Mouse (Mus musculus) forebrain, embryonic 12.5 days (tissue): ENCODE measurements at regions not wholly inside any gene's neighbourhood (a gene's known extent, or its start where the extent isn't known, plus 50 kb on each side); places are given as distances from the start of the nearest gene placed in this dataset.
A peak's percentile ranks its signal among the peaks of the same experiment; 100 is the strongest.

Experiments
- ATAC-seq: fragments of 200-750 bp; cut with Nextera tagmentation; 2 replicates; pipeline ENCODE4 v1.8.0; 2017; ENCODE audit warnings: moderate TSS enrichment; ENCODE audit not compliant: low FRiP score
- H3K27ac ChIP-seq: fragments of 300-500 bp; sonication (generic); 2 replicates; pipeline ENCODE4 v1.5.1; 2016; ENCODE audit warnings: mild to moderate bottlenecking
- H3K27me3 ChIP-seq: fragments of 300-500 bp; sonication (generic); 2 replicates; pipeline ENCODE4 v1.6.1; 2016; ENCODE audit warnings: mild to moderate bottlenecking
- H3K36me3 ChIP-seq: fragments of 300-500 bp; sonication (generic); replicated peaks from 2 replicates; pipeline ENCODE4 v1.6.1; 2016; ENCODE audit warnings: mild to moderate bottlenecking
- H3K4me1 ChIP-seq: fragments of 300-500 bp; sonication (generic); 2 replicates; pipeline ENCODE4 v1.6.1; 2016
- H3K4me2 ChIP-seq: fragments of 300-500 bp; sonication (generic); 2 replicates; pipeline ENCODE4 v1.6.1; 2016; ENCODE audit warnings: mild to moderate bottlenecking, moderate library complexity
- H3K4me3 ChIP-seq: fragments of 300-500 bp; sonication (generic); replicated peaks from 2 replicates; pipeline ENCODE4 v1.5.1; 2016; ENCODE audit warnings: mild to moderate bottlenecking
- H3K9ac ChIP-seq: fragments of 300-500 bp; sonication (generic); 2 replicates; pipeline ENCODE4 v1.6.1; 2016; ENCODE audit warnings: mild to moderate bottlenecking
- H3K9me3 ChIP-seq: fragments of 300-500 bp; sonication (generic); 2 replicates; pipeline ENCODE4 v1.6.1; 2016
- WGBS: fragments of 180-500 bp; shearing (Covaris S2); methylation state at CpG from one replicate; pipeline ENCODE4 v1.1.7; 2016; 5-methylcytosine and 5-hydroxymethylcytosine counted together

DNA sequence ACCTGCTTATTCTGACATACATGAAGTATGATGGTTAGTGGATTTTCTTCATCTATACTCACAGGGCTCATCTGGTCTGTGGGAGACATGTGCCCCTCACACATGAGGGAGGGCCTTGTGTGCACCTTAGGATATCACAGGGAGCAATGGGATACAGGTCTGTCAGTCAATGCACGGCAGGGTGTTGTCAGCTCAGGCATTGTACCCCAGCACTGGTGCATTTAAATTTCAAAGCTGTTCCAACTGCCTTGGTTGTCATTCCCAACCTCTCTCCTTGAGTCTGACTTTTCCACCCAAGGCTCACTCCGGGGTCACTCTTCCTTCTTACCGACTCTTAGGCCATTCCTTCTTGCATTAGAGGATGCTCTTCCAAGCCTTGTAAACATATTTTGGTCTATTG lies 181.6 kb upstream of the Arglu1 start:
- no peak overlapping the region for H3K4me2 ChIP-seq
- no peak for ATAC-seq
- no peak overlapping the region for H3K9ac ChIP-seq
- no peak overlapping the region for H3K4me3 ChIP-seq
- no peak overlapping the region for H3K27ac ChIP-seq
- no peaks in the 10 kb centered on the region for H3K36me3 ChIP-seq
- H3K4me1 ChIP-seq, result peaks cover 23% of the 10 kb centered on the region
- WGBS, result 31% methylated on average over 3 of the region's 3 CpGs
- H3K9me3 ChIP-seq, result no peaks in the 10 kb centered on the region
- peaks cover 74% of the 10 kb centered on the region for H3K27me3 ChIP-seq

DNA sequence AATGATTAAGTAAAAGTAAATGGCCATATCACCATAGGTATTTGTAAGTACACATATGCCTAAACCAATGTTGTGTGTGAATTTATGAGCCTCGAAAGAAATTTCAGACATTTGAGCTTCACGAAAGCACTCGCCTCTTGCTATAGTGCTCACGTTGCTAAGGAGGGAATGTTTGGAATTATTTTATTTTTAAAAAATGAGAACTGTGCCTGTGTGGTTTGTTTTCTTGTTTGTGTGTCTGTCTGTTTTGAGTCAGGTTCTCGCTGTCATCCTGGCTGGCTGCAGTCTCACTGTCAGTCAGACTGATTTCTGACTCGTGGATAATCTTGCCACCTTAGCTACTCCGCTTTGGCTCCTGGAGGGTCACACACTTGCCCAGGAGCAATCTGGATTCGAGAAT lies 180.7 kb upstream of the Arglu1 start:
- 41% methylated on average over 8 of the region's 8 CpGs for WGBS
- H3K4me3 ChIP-seq, result no peak overlapping the region
- H3K27me3 ChIP-seq, result peaks cover 75% of the 10 kb centered on the region
- 0 out of 2 replicates have a peak, but pooled peaks have one; percentile 31 for ATAC-seq
- no peaks in the 10 kb centered on the region for H3K36me3 ChIP-seq
- H3K4me2 ChIP-seq, result no peak overlapping the region
- H3K9me3 ChIP-seq, result no peaks in the 10 kb centered on the region
- H3K4me1 ChIP-seq, result peaks cover 17% of the 10 kb centered on the region
- H3K27ac ChIP-seq, result no peak overlapping the region
- H3K9ac ChIP-seq, result no peak overlapping the region

DNA sequence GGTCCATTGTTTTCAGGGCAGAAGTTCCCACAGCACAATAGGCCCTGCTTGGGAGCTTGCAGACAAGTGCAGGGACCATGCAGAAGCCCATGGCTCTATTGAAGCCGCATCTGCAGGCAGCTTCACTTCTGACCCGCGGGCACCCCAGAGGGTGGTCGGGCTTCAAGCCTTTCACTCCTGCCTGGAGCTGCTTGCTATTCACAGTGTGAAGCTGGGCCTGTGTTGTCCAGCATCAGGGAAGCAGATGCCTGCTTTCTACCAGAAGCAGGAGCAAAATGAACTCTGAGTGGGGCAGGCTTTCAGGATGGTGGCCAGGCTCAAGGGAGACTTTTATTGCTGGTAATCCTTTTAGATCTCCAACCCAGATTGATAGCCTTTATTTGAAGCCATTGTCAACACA lies 180.2 kb upstream of the Arglu1 start:
- peaks cover 17% of the 10 kb centered on the region for H3K4me1 ChIP-seq
- peaks cover 80% of the 10 kb centered on the region for H3K27me3 ChIP-seq
- WGBS, result 3% methylated on average over 4 of the region's 4 CpGs
- no peak overlapping the region for H3K4me2 ChIP-seq
- peak; percentile 57; the same call in 1 of the 2 replicates for ATAC-seq
- H3K27ac ChIP-seq, result no peak overlapping the region
- no peaks in the 10 kb centered on the region for H3K9me3 ChIP-seq
- no peak overlapping the region for H3K4me3 ChIP-seq
- no peak overlapping the region for H3K9ac ChIP-seq
- no peaks in the 10 kb centered on the region for H3K36me3 ChIP-seq

DNA sequence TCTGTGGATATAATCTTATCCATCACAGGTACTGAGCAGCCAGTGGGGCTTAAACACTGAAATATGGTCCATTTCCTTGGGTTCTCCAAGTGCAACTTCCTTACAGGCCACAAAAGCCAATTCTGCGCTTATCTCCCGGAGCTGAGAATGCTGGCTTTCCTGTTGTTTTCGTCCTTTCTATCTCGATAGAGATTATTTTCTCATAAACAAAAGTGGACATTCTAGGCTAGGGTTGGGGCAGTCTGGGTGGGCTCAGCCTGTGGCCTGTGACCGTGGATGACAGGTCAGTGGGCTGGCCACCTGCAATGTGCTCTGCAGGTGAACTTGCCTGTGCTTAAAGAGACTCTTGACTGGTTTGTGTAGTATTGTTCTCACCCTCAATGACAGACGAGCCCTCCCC lies 179.0 kb upstream of the Arglu1 start:
- Histone ChIP-seq H3K9me3 (no peaks in the 10 kb centered on the region), H3K4me1 (peaks cover 17% of the 10 kb centered on the region), H3K4me2 (no peak overlapping the region), H3K27me3 (peaks cover 73% of the 10 kb centered on the region), H3K9ac (no peak overlapping the region), H3K36me3 (no peaks in the 10 kb centered on the region), H3K27ac (no peak overlapping the region), H3K4me3 (no peak overlapping the region)
- ATAC-seq, result no peak
- 41% methylated on average over 6 of the region's 6 CpGs for WGBS

DNA sequence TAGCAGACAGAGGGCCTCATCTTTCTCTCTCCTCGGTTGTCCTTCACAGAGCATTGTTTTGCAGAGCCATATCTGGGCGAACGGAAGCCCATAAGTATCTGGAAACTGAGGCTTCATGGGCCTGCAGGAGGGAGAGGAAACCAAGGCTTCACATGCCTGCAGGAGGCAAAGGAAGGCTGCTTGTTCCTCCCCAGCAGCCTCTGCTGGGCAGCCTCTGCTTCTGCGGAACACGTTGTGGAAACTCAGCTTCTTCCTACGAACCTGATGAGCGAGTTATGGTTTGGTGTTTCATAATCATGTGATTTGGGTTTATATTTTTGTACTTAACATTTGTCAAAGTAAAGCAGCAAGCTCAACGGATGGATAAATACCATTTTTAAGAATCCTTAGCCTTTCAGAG lies 177.6 kb upstream of the Arglu1 start:
- Histone ChIP-seq H3K4me2 (no peak overlapping the region), H3K27ac (no peak overlapping the region), H3K36me3 (no peaks in the 10 kb centered on the region), H3K9ac (no peak overlapping the region), H3K9me3 (no peaks in the 10 kb centered on the region), H3K4me1 (peaks cover 17% of the 10 kb centered on the region), H3K27me3 (peaks cover 64% of the 10 kb centered on the region), H3K4me3 (no peak overlapping the region)
- 60% methylated on average over 8 of the region's 8 CpGs for WGBS
- ATAC-seq, result no peak

DNA sequence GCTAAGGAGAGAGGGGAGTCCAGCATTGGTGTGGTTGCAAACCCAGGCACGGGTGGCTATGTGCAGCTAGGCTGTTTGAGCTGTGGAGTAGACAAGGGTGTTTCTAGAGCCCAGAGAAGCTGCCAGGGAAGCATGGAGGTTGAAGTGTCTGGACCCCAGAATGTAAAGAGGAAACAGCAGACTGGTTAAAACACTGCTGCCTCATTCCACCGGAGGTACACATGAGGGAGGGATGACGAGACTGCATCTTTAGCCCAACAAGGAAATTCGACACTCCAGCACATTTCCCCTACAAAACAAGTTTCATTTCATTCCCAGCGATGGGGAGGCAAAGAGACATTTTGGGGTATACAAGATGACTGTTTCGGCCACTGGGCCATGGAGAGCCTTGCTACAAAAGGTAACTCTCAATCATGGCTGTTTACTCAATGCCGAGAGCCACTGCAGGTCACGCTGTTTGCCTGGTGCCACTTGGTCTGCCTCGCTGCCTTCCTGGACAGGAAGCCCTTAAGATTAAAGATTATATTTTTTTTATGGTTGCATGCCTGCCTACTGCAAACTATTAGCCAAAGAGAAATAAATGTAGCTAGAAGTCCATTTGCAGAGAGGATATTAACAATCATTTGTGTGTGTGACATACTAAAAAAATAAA lies 176.9 kb upstream of the Arglu1 start:
- H3K36me3 ChIP-seq, result no peaks in the 10 kb centered on the region
- H3K9ac ChIP-seq, result no peak overlapping the region
- no peaks in the 10 kb centered on the region for H3K9me3 ChIP-seq
- no peak for ATAC-seq
- H3K4me3 ChIP-seq, result no peak overlapping the region
- peaks cover 17% of the 10 kb centered on the region for H3K4me1 ChIP-seq
- 70% methylated on average over 9 of the region's 9 CpGs for WGBS
- peaks cover 57% of the 10 kb centered on the region for H3K27me3 ChIP-seq
- H3K27ac ChIP-seq, result no peak overlapping the region
- no peak overlapping the region for H3K4me2 ChIP-seq

DNA sequence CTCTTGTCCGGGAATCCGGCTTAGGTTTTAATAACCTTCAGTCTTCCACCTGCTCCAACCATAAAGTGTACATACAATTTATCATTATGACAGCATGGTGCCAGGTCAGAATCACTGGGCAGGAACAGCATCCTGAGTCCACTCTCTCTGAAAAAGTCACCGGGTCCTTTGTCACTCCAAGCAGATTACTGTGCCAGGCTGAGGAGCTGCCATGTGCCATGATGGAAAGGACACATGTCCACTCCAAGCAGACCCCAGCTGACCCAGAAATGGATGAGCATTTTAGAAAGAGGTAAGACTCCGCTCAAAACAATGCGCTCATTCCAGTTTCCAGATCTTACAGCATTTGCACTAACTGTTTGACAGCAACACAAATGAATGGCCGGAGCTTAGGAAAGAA lies 172.4 kb upstream of the Arglu1 start:
- no peaks in the 10 kb centered on the region for H3K9me3 ChIP-seq
- H3K36me3 ChIP-seq, result no peaks in the 10 kb centered on the region
- 92% methylated on average over 6 of the region's 6 CpGs for WGBS
- no peak for ATAC-seq
- H3K4me2 ChIP-seq, result no peak overlapping the region
- peaks cover 38% of the 10 kb centered on the region for H3K27me3 ChIP-seq
- H3K9ac ChIP-seq, result no peak overlapping the region
- no peak overlapping the region for H3K4me3 ChIP-seq
- H3K4me1 ChIP-seq, result no peaks in the 10 kb centered on the region
- no peak overlapping the region for H3K27ac ChIP-seq

DNA sequence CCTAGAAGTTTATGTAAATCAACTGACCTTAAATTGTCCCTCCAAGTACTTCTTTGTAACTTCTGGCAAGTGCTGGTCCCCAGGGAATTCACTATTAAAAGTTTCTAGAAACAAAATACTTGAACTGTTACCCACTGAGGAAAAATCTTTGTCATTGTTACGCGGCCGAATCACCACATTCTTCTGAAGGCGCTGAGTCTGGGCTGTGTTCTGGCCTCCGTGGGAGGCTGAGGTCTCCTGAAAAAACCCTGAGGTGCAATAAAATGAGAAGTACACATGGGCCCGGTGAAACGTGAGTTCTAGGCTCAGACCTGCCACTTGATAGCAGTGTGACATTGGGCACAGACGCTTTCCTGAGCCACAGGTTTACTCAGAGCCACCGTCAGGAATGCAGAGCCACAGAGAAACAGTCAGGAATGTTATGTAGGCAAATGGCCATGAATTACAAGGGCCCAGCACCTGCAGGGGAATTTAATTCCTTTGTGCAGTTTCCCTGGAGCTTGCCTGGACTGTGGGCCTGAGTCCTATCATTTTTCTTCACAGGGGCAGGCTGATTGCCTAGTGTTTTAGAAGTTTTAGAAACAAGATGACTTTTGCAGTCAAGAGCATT lies 171.1 kb upstream of the Arglu1 start:
- ATAC-seq, result no peak
- Histone ChIP-seq H3K9ac (no peak overlapping the region), H3K9me3 (no peaks in the 10 kb centered on the region), H3K27me3 (peaks cover 29% of the 10 kb centered on the region), H3K36me3 (no peaks in the 10 kb centered on the region), H3K4me2 (no peak overlapping the region), H3K27ac (no peak overlapping the region), H3K4me3 (no peak overlapping the region), H3K4me1 (no peaks in the 10 kb centered on the region)
- WGBS, result 65% methylated on average over 9 of the region's 9 CpGs

DNA sequence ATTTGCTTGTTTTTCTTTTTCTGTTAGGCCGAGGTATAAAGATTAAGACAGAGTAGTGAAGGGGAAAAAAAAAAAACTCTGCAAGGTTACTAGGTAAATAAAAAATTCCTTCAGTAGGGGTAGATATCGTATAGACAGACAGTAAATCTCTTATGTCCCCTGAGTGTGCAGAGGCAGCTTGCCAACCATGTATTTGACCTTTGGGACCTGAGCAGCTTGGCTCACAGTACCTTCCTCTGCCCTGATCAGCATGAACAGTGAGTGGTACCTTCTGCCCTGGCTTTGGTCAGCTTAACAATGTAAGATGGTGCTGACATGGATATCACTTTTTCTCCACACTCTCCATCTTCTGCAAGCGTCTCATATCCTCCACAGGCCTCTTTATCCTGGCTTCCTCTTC lies 168.3 kb upstream of the Arglu1 start:
- peaks cover 29% of the 10 kb centered on the region for H3K27me3 ChIP-seq
- peaks cover 2% of the 10 kb centered on the region; the same call in 1 of the 2 replicates for H3K4me1 ChIP-seq
- no peak for ATAC-seq
- H3K9ac ChIP-seq, result no peak overlapping the region
- H3K9me3 ChIP-seq, result no peaks in the 10 kb centered on the region
- no peak overlapping the region for H3K4me2 ChIP-seq
- WGBS, result 81% methylated on average over 3 of the region's 3 CpGs
- H3K27ac ChIP-seq, result no peak overlapping the region
- H3K4me3 ChIP-seq, result no peak overlapping the region
- H3K36me3 ChIP-seq, result no peaks in the 10 kb centered on the region

DNA sequence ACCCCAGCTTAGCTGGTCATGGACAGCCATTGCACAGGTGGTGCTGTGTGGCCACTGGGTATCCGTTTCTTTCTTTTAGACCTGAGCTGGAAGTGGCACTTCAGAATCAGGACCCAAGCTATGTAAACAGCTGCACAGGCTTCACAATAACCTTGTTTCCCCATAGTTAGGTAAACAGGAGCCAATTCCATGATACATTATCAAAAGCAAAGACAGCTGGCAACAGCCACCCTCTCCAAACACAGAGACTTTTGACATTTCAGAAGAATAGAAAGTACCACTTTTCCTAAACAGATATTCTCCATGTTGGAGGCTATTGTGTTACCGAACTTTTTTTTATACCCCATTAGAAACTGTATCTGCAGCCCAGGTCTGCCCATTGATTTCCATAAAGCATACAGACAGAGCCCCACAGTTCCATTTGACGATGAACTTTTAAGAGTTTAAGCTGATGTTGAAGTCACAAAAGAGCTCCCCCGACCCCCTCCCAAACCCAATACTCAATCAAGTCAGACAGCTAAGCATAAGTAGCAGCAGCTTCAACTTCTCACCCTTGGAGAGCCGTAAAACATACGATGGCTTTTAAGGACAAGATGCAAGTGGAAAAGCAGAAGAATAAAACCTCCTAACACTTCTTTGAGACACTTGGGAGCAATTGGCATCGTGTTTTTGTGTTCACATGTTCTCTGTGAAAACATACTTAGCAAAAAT lies 162.5 kb upstream of the Arglu1 start:
- ATAC-seq, result peak; percentile 30; the same call in 1 of the 2 replicates
- H3K9ac ChIP-seq, result no peak overlapping the region
- H3K4me3 ChIP-seq, result no peak overlapping the region
- no peaks in the 10 kb centered on the region for H3K9me3 ChIP-seq
- H3K4me1 ChIP-seq, result peaks cover 11% of the 10 kb centered on the region
- 44% methylated on average over 7 of the region's 7 CpGs for WGBS
- peaks cover 60% of the 10 kb centered on the region for H3K27me3 ChIP-seq
- H3K27ac ChIP-seq, result no peak overlapping the region
- no peak overlapping the region for H3K4me2 ChIP-seq
- no peaks in the 10 kb centered on the region for H3K36me3 ChIP-seq

DNA sequence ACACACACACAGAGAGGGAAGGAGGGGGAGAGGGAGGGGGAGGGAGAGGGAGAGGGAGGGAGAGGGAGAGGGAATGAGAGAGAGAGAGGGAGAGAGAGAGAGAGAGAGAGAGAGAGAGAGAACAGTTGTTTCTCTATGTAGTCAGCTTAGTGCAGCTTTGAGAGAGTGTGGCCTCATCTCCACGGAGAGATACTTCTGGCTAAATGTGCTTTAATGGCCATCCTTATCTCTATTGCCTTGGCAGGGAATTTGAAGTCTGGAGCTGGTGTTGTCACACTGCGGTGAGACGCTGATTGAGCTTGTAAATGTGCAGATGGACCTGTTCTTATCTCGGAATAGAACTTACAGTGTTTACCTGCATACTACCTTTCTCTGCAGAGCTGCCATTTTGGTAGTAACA lies 160.9 kb upstream of the Arglu1 start:
- Histone ChIP-seq H3K9ac (no peak overlapping the region), H3K27me3 (peaks cover 64% of the 10 kb centered on the region), H3K36me3 (no peaks in the 10 kb centered on the region), H3K27ac (no peak overlapping the region), H3K4me3 (no peak overlapping the region), H3K9me3 (no peaks in the 10 kb centered on the region), H3K4me2 (no peak overlapping the region), H3K4me1 (peaks cover 11% of the 10 kb centered on the region)
- ATAC-seq, result no peak
- 76% methylated on average over 4 of the region's 4 CpGs for WGBS

DNA sequence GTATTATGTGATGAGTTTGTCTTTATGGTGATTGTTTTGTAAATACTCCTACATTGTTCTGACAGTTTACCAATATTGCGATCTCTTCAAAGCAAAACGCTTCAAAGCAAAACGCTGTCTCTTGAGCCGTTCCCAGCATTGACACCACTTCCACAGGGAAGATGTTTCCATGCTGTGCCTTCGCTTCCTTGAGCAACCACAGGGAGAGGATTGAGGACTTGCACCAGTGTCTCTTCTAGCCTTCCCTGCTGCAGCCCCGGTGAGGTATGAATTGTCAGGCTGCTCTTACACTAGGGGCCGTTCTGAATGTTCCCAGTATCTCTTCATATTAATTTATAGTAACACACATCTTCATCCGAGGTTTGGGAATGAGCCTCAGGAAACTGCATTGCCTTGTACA lies 160.4 kb upstream of the Arglu1 start:
- WGBS, result 69% methylated on average over 8 of the region's 8 CpGs
- no peak overlapping the region for H3K27ac ChIP-seq

DNA sequence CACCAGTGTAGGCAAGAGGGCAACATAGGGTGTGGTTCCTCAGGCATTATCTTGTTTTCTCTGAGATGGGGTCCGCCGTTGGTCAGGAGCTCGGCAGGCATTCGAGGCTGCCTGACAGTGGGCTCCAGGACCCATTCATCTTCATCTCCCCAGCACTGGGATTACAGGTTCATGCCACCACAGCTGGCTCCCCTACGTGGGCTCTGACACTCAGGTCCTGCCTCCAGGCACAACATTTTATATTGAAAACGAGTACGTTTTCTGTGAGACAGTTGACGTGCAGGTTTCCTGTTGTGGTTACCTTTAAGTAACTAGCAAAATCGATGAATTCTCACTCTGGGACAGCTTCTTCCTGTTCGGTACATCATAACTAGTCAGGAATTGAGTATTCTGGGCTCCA lies 157.3 kb upstream of the Arglu1 start:
- H3K9me3 ChIP-seq, result no peaks in the 10 kb centered on the region
- no peaks in the 10 kb centered on the region for H3K36me3 ChIP-seq
- no peak for ATAC-seq
- H3K4me3 ChIP-seq, result no peak overlapping the region
- no peak overlapping the region for H3K4me2 ChIP-seq
- WGBS, result 89% methylated on average over 10 of the region's 10 CpGs
- no peak overlapping the region for H3K9ac ChIP-seq
- H3K27ac ChIP-seq, result no peak overlapping the region
- H3K4me1 ChIP-seq, result no peaks in the 10 kb centered on the region
- H3K27me3 ChIP-seq, result peaks cover 64% of the 10 kb centered on the region

More for the DNA sequence above, 160.4 kb upstream of the Arglu1 start:
- H3K9me3 ChIP-seq, result no peaks in the 10 kb centered on the region
- H3K27me3 ChIP-seq, result peaks cover 63% of the 10 kb centered on the region
- H3K4me1 ChIP-seq, result peaks cover 11% of the 10 kb centered on the region
- no peak for ATAC-seq
- H3K4me3 ChIP-seq, result no peak overlapping the region
- no peak overlapping the region for H3K4me2 ChIP-seq
- H3K36me3 ChIP-seq, result no peaks in the 10 kb centered on the region
- H3K9ac ChIP-seq, result no peak overlapping the region
